1 mouse cellular context compared by ENCODE assay signal in the genomic region with DNA sequence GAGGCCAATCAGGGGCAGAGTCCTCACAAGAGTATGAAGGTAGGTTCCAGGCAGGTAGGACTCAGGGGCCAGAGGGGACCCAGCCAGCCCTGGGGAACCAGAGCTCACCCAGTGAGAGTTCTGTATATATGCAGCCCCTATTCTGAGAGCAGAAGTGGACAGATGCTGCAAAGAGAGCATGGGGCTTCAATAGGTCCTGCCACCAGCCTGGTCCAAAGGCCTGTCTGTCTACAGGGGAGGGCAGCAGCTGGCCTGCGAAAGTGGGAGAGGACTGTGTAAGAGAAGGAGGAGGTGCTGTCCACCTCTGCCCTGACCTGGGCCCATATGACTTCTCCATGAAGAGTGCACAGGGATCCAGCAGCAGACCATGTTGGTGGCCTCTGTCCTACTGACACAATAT.
TF ChIP-seq lines count a peak whose summit lies in the region.

No protein-coding gene starts in this region.

TF ChIP-seq in MEL, 35 proteins besides CTCF, POLR2A, EP300 and RAD21:
- TF ChIP-seq MAX (IDR thresholded peaks at IDR 0.05; ENCODE audit: low read length) (no peak), GABPA (IDR thresholded peaks at IDR 0.05; ENCODE audit: low read depth, low read length) (no peak), ZNF384 (IDR thresholded peaks at IDR 0.05; ENCODE audit: low read depth, low read length) (no peak), USF2 (IDR thresholded peaks at IDR 0.05; ENCODE audit: borderline replicate concordance in 1 of 2, insufficient read depth in 1 of 2, low read depth in 1 of 2, low read length in 2 of 2) (no peak), CHD2 (IDR thresholded peaks at IDR 0.05; ENCODE audit: low read length) (no peak), SIN3A (IDR thresholded peaks at IDR 0.05; ENCODE audit: low read length) (no peak), UBTF (IDR thresholded peaks at IDR 0.05; ENCODE audit: borderline replicate concordance, insufficient read depth, low read depth, low read length) (no peak), TCF12 (IDR thresholded peaks at IDR 0.05; ENCODE audit: low read depth, low read length) (no peak), HCFC1 (IDR thresholded peaks at IDR 0.05; ENCODE audit: low read depth, low read length) (no peak), MXI1 (IDR thresholded peaks at IDR 0.05; ENCODE audit: low read depth, low read length) (no peak), MAZ (IDR thresholded peaks at IDR 0.05; ENCODE audit: low read depth, low read length) (no peak), NRF1 (IDR thresholded peaks at IDR 0.05; ENCODE audit: insufficient read depth, low read depth, low read length, poor library complexity, severe bottlenecking) (no peak), KAT2A (conservative IDR thresholded peaks at IDR 0.05; ENCODE audit: low read depth, low read length) (no peak), NELFE (IDR thresholded peaks at IDR 0.05; ENCODE audit: low read depth, low read length) (no peak)
